ENCODE assay signal across 11 mouse cellular contexts in the genomic region with DNA sequence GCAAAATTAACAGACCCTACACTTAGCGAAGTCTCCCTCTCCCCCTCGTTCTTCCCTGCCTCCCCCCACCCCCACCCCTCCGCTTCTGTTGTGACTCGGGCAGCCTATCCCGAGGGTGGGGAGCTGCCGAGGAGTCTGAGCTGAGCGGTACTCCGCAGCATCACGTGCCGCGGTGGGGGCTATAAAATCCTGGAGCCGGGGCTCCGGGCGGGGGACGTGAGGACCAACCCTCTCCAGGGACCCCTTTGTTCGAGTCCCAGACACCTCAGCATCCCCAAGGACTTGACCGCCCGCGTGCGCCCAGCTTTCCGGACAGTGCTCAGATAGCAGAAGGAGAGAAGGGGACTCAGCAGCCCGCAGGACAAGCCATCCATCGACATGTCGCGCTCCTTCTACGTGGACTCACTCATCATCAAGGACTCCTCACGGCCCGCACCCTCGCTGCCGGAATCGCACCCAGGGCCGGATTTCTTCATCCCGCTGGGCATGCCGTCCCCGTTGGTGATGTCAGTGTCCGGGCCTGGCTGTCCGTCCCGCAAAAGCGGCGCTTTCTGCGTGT. TPM values are rescaled to one million over a fixed set of nuclear protein-coding genes. Genes with fewer than 3 reads are reported as not detected.
DNase-seq lines count a peak whose midpoint lies in the region; ATAC-seq and TF ChIP-seq lines count a peak whose summit lies in the region.
"Had no signal": no experiment of that assay in that cellular context is flagged by ENCODE, and none has a peak within 500 bp of the region (broad histone marks: within the 10 kb centered on the region; RNA-seq: fewer than 3 reads in every experiment).

A gene (plus strand): TSS at position 219 of the 559 bp plus-strand sequence.

- no peaks in the 10 kb centered on the region for H3K9me3 ChIP-seq in heart, postnatal 0 days (replicated peaks; ENCODE audit: control insufficient read depth, low read length)
- no peaks in the 10 kb centered on the region for H3K9me3 ChIP-seq in hindbrain, embryonic 13.5 days
- H3K9me3 ChIP-seq in midbrain, embryonic 16.5 days (replicated peaks; ENCODE audit: control insufficient read depth, low read length, poor library complexity, severe bottlenecking), result no peaks in the 10 kb centered on the region; the same call in 1 of the 2 replicates

- no peaks in the 10 kb centered on the region for H3K4me1 ChIP-seq in heart, postnatal 0 days (ENCODE audit: control insufficient read depth, insufficient read depth)
- peaks cover 51% of the 10 kb centered on the region for H3K4me1 ChIP-seq in hindbrain, embryonic 13.5 days (replicated peaks)
- H3K4me1 ChIP-seq in midbrain, embryonic 16.5 days (ENCODE audit: control insufficient read depth, insufficient read depth, low read length), result peaks cover 5% of the 10 kb centered on the region

- no peak for TF ChIP-seq CTCF in heart, postnatal 0 days (IDR thresholded peaks at IDR 0.05; ENCODE audit: low read depth)

- ATAC-seq in heart, postnatal 0 days (ENCODE audit: insufficient read depth, low read depth), result no peak
- ATAC-seq in hindbrain, embryonic 13.5 days (ENCODE audit: low FRiP score), result peak; percentile 47
- ATAC-seq in midbrain, embryonic 16.5 days, result peak; percentile 32; the same call in 1 of the 2 replicates

- H3K4me2 ChIP-seq in heart, postnatal 0 days (ENCODE audit: low read depth, low read length), result peak within 1 kb of the TSS; percentile 24
- peak within 1 kb of the TSS; percentile 63 for H3K4me2 ChIP-seq in hindbrain, embryonic 13.5 days
- H3K4me2 ChIP-seq in midbrain, embryonic 16.5 days (ENCODE audit: low read length), result peak within 1 kb of the TSS; percentile 53

- H3K36me3 ChIP-seq in heart, postnatal 0 days (replicated peaks; ENCODE audit: control insufficient read depth, insufficient read depth, low read length), result no peaks in the 10 kb centered on the region
- no peaks in the 10 kb centered on the region for H3K36me3 ChIP-seq in hindbrain, embryonic 13.5 days
- no peaks in the 10 kb centered on the region for H3K36me3 ChIP-seq in midbrain, embryonic 16.5 days (ENCODE audit: control insufficient read depth, insufficient read depth, low read length)

- no peak for DNase-seq in heart, postnatal 0 days (ENCODE audit: low spot score)
- DNase-seq in heart, adult 18-20 months, result no peak
- DNase-seq in embryo, embryonic 10 days (ENCODE audit: low spot score), result peak; percentile 55
- DNase-seq in urinary bladder, postnatal 14 days (ENCODE audit: low spot score), result no peak
- DNase-seq in spleen, postnatal 10 days (ENCODE audit: low spot score in 2 of 2), result no peak
- DNase-seq in ovary, postnatal 36 days (ENCODE audit: low spot score), result no peak
- DNase-seq: cerebellum, adult 18-20 months; kidney, adult 9 months had no signal

- H3K27me3 ChIP-seq in heart, postnatal 0 days (ENCODE audit: control insufficient read depth, insufficient read depth, low read length), result peaks cover 100% of the 10 kb centered on the region
- H3K27me3 ChIP-seq in hindbrain, embryonic 13.5 days, result peaks cover 97% of the 10 kb centered on the region
- H3K27me3 ChIP-seq in midbrain, embryonic 16.5 days (ENCODE audit: control insufficient read depth, insufficient read depth, low read depth, low read length), result peaks cover 79% of the 10 kb centered on the region

- H3K27ac ChIP-seq in heart, postnatal 0 days (ENCODE audit: low read depth), result no peak within 1 kb of the TSS
- 0 out of 2 replicates have a peak within 1 kb of the TSS, but pooled peaks have one; percentile 40 for H3K27ac ChIP-seq in hindbrain, embryonic 13.5 days
- H3K27ac ChIP-seq in midbrain, embryonic 16.5 days (ENCODE audit: low read length), result no peak within 1 kb of the TSS

- peak within 1 kb of the TSS; percentile 27 for H3K4me3 ChIP-seq in heart, postnatal 0 days (ENCODE audit: low read depth, low read length)
- H3K4me3 ChIP-seq in hindbrain, embryonic 13.5 days, result peak within 1 kb of the TSS; percentile 40
- H3K4me3 ChIP-seq in midbrain, embryonic 16.5 days (ENCODE audit: low read depth, low read length), result peak within 1 kb of the TSS; percentile 30

- 0% methylated on average over 36 of the region's 41 CpGs for WGBS in heart, postnatal 0 days
- 0% methylated on average over 41 of the region's 41 CpGs for WGBS in hindbrain, embryonic 13.5 days
- WGBS in midbrain, embryonic 16.5 days, result under 1% methylated on average over 41 of the region's 41 CpGs

- TF ChIP-seq EP300 in heart, postnatal 0 days (IDR thresholded peaks at IDR 0.05; ENCODE audit: low read depth), result no peak

- no peak within 1 kb of the TSS for H3K9ac ChIP-seq in heart, postnatal 0 days (replicated peaks; ENCODE audit: low read depth, low read length)
- H3K9ac ChIP-seq in hindbrain, embryonic 13.5 days, result peak within 1 kb of the TSS; percentile 63
- H3K9ac ChIP-seq in midbrain, embryonic 16.5 days (ENCODE audit: low read depth, low read length), result 0 out of 2 replicates have a peak within 1 kb of the TSS, but pooled peaks have one; percentile 22

RNA-seq across cellular contexts. Expression of the gene that starts here (rescaled TPM):
- not detected in 2 replicates for total RNA-seq in heart, postnatal 0 days (2014; rRNA removed; ENCODE audit: low replicate concordance)
- not detected in 2 replicates for polyA plus RNA-seq in heart, postnatal 0 days (2015; fragmentation: Nextera tagmentation; extraction: Ambion mirVana)
- not detected for total RNA-seq in heart, adult 18-20 months (2021)
- 1.1 and 1.2 TPM in 2 replicates for polyA plus RNA-seq in hindbrain, embryonic 13.5 days (2015; fragmentation: Nextera tagmentation; extraction: Ambion mirVana)
- polyA plus RNA-seq in midbrain, embryonic 16.5 days (2015; fragmentation: Nextera tagmentation; extraction: Ambion mirVana), result 0.16 and 0.18 TPM in 2 replicates
- polyA plus RNA-seq: urinary bladder, adult 2 months had no signal

Comparison
In these comparisons a context has a peak if more than half of its experiments do, and no peak if none do; other contexts are left out.
1. Peak in ATAC-seq, H3K4me3 ChIP-seq, H3K9ac ChIP-seq and H3K4me2 ChIP-seq in midbrain, embryonic 16.5 days; RNA of the gene not detected or under 1 TPM.